Mouse (Mus musculus) heart, embryonic 11.5 days (tissue): ENCODE measurements around the gene Lyve1. TPM values are rescaled to one million over a fixed set of nuclear protein-coding genes. Genes with fewer than 3 reads are reported as not detected.
"Not testable (repeated sequence)": the region's sequence is repeated elsewhere in the genome, so short reads cannot be mapped to it uniquely, and the experiment has no call there.

ENCODE experiments used
- ATAC-seq: fragments of 200-750 bp; cut with Nextera tagmentation; replicated peaks from 2 replicates; pipeline ENCODE4 v1.8.0; 2017; ENCODE audit warnings: moderate library complexity; ENCODE audit not compliant: insufficient number of reproducible peaks, low FRiP score, low TSS enrichment
- H3K27ac ChIP-seq: fragments of 300-500 bp; sonication (generic); 2 replicates; pipeline ENCODE4 v1.5.1; 2014; ENCODE audit warnings: mild to moderate bottlenecking, low read depth, low read length
- H3K27me3 ChIP-seq: fragments of 300-500 bp; sonication (generic); 2 replicates; pipeline ENCODE4 v1.6.1; 2014; ENCODE audit warnings: mild to moderate bottlenecking, low read length, mixed read lengths; ENCODE audit not compliant: control insufficient read depth, insufficient read depth
- H3K36me3 ChIP-seq: fragments of 300-500 bp; sonication (generic); 2 replicates; pipeline ENCODE4 v1.6.1; 2014; ENCODE audit warnings: mild to moderate bottlenecking, low read length, moderate library complexity, mixed read lengths; ENCODE audit not compliant: control insufficient read depth, insufficient read depth
- H3K4me1 ChIP-seq: fragments of 300-500 bp; sonication (generic); 2 replicates; pipeline ENCODE4 v1.6.1; 2014; ENCODE audit warnings: low read length; ENCODE audit not compliant: control insufficient read depth, insufficient read depth
- H3K4me2 ChIP-seq: fragments of 300-500 bp; sonication (generic); 2 replicates; pipeline ENCODE4 v1.6.1; 2014; ENCODE audit warnings: mild to moderate bottlenecking, moderate library complexity
- H3K4me3 ChIP-seq: fragments of 300-500 bp; sonication (generic); 2 replicates; pipeline ENCODE4 v1.5.1; 2014; ENCODE audit warnings: low read depth, low read length
- H3K9ac ChIP-seq: fragments of 300-500 bp; sonication (generic); 2 replicates; pipeline ENCODE4 v1.6.1; 2014; ENCODE audit warnings: mild to moderate bottlenecking, low read depth, low read length, moderate library complexity
- H3K9me3 ChIP-seq: fragments of 300-500 bp; sonication (generic); replicated peaks from 2 replicates; pipeline ENCODE4 v1.6.1; 2016; ENCODE audit warnings: low read length; ENCODE audit not compliant: control insufficient read depth
- WGBS: fragments of 180-500 bp; shearing (Covaris S2); extraction: QIAGEN DNeasy Blood & Tissue Kit; methylation state at CpG from one replicate; pipeline ENCODE4 v1.1.7; 2014; ENCODE audit not compliant: insufficient replicate concordance; 5-methylcytosine and 5-hydroxymethylcytosine counted together
- polyA plus RNA-seq: library from polyadenylated mRNA; unstranded; fragments of >200 nt; fragmentation: Nextera tagmentation; extraction: Ambion mirVana; gene quantifications from 2 replicates; pipeline ENCODE4 v1.2.1, GENCODE M21; 2014

Gene Lyve1
- 3.1 and 3.4 TPM in 2 replicates for polyA plus RNA-seq

GRCm38 (mm10) chr7:110862751-110863289, at the start of gene Lyve1:
Gene Lyve1 (minus strand): TSS chr7:110863239.
- no peak within 1 kb of the TSS for H3K4me3 ChIP-seq
- no peaks in the 10 kb centered on the region for H3K27me3 ChIP-seq
- H3K4me1 ChIP-seq: peaks cover 9% of the 10 kb centered on the region
- no peak for ATAC-seq
- no peak within 1 kb of the TSS for H3K4me2 ChIP-seq
- H3K27ac ChIP-seq: no peak within 1 kb of the TSS
- 66% methylated on average over 12 of the region's 12 CpGs for WGBS
- no peaks in the 10 kb centered on the region for H3K36me3 ChIP-seq
- H3K9ac ChIP-seq: no peak within 1 kb of the TSS
- no peaks in the 10 kb centered on the region for H3K9me3 ChIP-seq

- WGBS: 77% methylated on average over 8 of the region's 8 CpGs
- ATAC-seq: no peak
- Histone ChIP-seq H3K27ac (no peak overlapping the region), H3K36me3 (no peaks in the 10 kb centered on the region), H3K27me3 (no peaks in the 10 kb centered on the region), H3K4me3 (no peak overlapping the region), H3K4me2 (no peak overlapping the region), H3K4me1 (peaks cover 9% of the 10 kb centered on the region), H3K9ac (no peak overlapping the region), H3K9me3 (no peaks in the 10 kb centered on the region)
Observed at GRCm38 (mm10) chr7:110908209-110909144, 45.4 kb upstream of the Lyve1 start.

- Histone ChIP-seq H3K4me3 (no peak overlapping the region), H3K27ac (no peak overlapping the region), H3K9ac (no peak overlapping the region), H3K4me2 (no peak overlapping the region), H3K36me3 (no peaks in the 10 kb centered on the region), H3K27me3 (no peaks in the 10 kb centered on the region), H3K4me1 (peaks cover 17% of the 10 kb centered on the region), H3K9me3 (no peaks in the 10 kb centered on the region)
- 74% methylated on average over 2 of the region's 2 CpGs for WGBS
- ATAC-seq: no peak
Observed at GRCm38 (mm10) chr7:110906566-110906965, 43.5 kb upstream of the Lyve1 start.

- Histone ChIP-seq H3K4me2 (peak overlapping the region; percentile 31), H3K36me3 (no peaks in the 10 kb centered on the region), H3K4me1 (peaks cover 17% of the 10 kb centered on the region), H3K27me3 (no peaks in the 10 kb centered on the region), H3K9ac (no peak overlapping the region), H3K9me3 (no peaks in the 10 kb centered on the region), H3K27ac (peak overlapping the region; percentile 82), H3K4me3 (no peak overlapping the region)
- no peak; the same call in 1 of the 2 replicates for ATAC-seq
- whole genome bisulfite sequencing: 16% methylated on average over 7 of the region's 7 CpGs
Observed at GRCm38 (mm10) chr7:110903226-110903625, 40.2 kb upstream of the Lyve1 start.

- 91% methylated on average over 8 of the region's 8 CpGs for WGBS
- no peaks in the 10 kb centered on the region for H3K36me3 ChIP-seq
- no peak for ATAC-seq
Observed at GRCm38 (mm10) chr7:110897202-110897601, 34.2 kb upstream of the Lyve1 start.

GRCm38 (mm10) chr7:110896453-110896852, 33.4 kb upstream of the Lyve1 start:
- WGBS: 91% methylated on average over 7 of the region's 7 CpGs
- ATAC-seq: no peak
- Histone ChIP-seq H3K36me3 (no peaks in the 10 kb centered on the region), H3K27ac (no peak overlapping the region), H3K4me3 (no peak overlapping the region), H3K4me2 (no peak overlapping the region), H3K9ac (no peak overlapping the region), H3K9me3 (no peaks in the 10 kb centered on the region), H3K27me3 (no peaks in the 10 kb centered on the region), H3K4me1 (0 out of 2 replicates have a peak, but pooled peaks cover 3% of the 10 kb centered on the region)

More at GRCm38 (mm10) chr7:110897202-110897601, 34.2 kb upstream of the Lyve1 start:
- H3K9me3 ChIP-seq: no peaks in the 10 kb centered on the region
- H3K4me3 ChIP-seq: no peak overlapping the region
- H3K9ac ChIP-seq: no peak overlapping the region
- H3K4me2 ChIP-seq: no peak overlapping the region
- no peaks in the 10 kb centered on the region for H3K4me1 ChIP-seq
- H3K27me3 ChIP-seq: no peaks in the 10 kb centered on the region
- H3K27ac ChIP-seq: no peak overlapping the region

GRCm38 (mm10) chr7:110895772-110896171, 32.7 kb upstream of the Lyve1 start:
- not testable (repeated sequence) for H3K9me3 ChIP-seq, H3K4me1 ChIP-seq, H3K27ac ChIP-seq, H3K36me3 ChIP-seq, H3K9ac ChIP-seq, ATAC-seq, H3K27me3 ChIP-seq, H3K4me3 ChIP-seq, H3K4me2 ChIP-seq
- WGBS: 82% methylated on average over 10 of the region's 10 CpGs

GRCm38 (mm10) chr7:110894673-110895072, 31.6 kb upstream of the Lyve1 start:
- H3K9ac ChIP-seq: no peak overlapping the region
- WGBS: 84% methylated on average over 9 of the region's 9 CpGs
- H3K4me3 ChIP-seq: no peak overlapping the region
- no peaks in the 10 kb centered on the region for H3K27me3 ChIP-seq
- H3K27ac ChIP-seq: peak overlapping the region; percentile 37
- no peak for ATAC-seq
- no peak overlapping the region for H3K4me2 ChIP-seq
- no peaks in the 10 kb centered on the region for H3K9me3 ChIP-seq
- H3K36me3 ChIP-seq: no peaks in the 10 kb centered on the region
- H3K4me1 ChIP-seq: 0 out of 2 replicates have a peak, but pooled peaks cover 3% of the 10 kb centered on the region
